Mouse (Mus musculus) T-helper 1 cell (primary cell): ENCODE results near the gene Napsa.

ENCODE experiments used
- in situ Hi-C: fragments of 300-600 bp; cut with MboI, MseI; formaldehyde crosslinking; loops from one replicate; pipeline ENCODE4 v1.15.1; 2025; ENCODE audit warnings: high pct_unique_total_duplicates

Napsa gene

DNA sequence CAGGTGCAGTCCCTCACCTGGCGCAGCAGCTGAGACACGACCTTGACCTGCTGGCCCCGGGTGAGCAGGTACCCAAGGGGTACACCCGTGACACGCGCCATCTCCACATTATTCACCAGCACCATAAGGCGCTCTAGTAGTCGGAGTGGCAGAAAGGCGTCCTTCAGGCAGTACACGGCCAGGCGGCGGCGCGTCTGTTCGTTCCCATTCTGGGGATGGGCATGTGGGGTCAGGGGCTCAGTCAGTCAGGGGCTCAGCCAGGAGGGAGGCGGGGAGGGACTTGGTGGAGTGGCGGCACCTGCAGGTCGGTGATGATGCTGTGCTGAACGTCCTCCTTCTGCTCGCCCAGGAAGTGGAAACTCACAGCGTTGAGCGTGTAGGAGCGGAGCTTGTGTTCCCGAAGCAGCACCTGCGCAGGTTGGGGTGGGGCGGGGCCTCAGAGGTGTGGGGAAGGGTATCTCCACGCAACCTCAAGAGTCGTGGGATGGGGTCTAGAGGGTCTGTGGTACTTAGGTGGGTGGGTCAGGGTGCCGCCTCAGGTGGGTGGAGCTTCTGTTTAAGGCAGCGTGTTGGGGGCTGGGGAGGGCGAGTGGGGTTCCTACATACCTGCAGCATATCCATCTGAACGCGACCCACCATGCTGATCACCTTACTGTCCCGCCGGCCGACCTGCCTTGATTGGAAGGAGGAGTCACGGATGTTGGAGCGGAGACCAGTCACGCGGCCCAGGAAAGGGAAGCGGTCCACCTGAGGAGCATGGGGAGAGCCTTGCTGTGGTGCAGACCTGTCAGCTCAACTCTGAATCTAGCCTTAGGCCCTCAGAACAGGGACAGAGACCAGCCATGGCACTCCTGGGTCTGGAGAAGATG lies 33.2 kb upstream of the Napsa start:
- in situ Hi-C loops: no loop called here

- in situ Hi-C loops: no loop called here
Measured at GRCm38 (mm10) chr7:44542555-44542954, 29.6 kb upstream of the Napsa start.

GRCm38 (mm10) chr7:44543071-44543470 lies 29.1 kb upstream of the Napsa start:
- in situ Hi-C loops: no loop called here

DNA sequence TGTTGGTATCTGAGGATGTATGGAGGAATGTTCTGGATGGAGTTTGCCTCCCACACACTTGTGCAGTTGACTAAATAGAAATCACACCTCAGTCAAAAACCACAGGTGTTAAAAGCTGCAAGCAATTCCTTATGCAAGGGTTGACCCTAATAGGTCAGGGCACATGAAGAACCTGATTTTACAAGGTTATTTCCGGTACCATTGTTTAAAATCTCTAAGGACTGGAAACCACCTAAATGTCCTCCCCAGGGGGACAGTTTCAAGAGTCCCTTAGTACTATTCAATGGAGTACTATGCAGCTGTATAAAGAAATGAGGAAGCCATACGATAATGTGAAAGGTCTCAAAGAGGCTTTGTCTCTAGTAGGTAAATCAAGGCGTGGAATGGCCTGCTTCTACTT lies 25.9 kb upstream of the Napsa start:
- in situ Hi-C loops: no loop called here

DNA sequence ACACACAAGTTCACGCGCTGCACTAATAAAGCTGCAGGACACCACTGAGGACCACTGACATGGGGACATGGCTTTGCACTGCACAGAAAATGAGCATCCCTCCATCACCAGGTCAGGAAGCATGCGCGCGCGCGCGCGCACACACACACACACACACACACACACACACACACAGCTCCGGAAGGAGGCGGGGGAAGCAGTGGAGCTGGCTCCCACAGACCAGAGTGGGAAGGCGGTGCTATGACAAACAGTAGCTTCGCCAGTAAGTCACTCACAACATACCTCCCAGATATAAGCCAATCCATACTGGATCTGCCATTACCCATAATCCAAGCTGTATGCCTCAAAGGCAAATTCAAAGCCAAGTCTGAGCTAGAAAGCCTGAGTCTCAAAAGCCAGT lies 25.1 kb upstream of the Napsa start:
- in situ Hi-C loops: no loop called here

- in situ Hi-C loops: no loop called here
Measured at GRCm38 (mm10) chr7:44547725-44548124, 24.5 kb upstream of the Napsa start.

DNA sequence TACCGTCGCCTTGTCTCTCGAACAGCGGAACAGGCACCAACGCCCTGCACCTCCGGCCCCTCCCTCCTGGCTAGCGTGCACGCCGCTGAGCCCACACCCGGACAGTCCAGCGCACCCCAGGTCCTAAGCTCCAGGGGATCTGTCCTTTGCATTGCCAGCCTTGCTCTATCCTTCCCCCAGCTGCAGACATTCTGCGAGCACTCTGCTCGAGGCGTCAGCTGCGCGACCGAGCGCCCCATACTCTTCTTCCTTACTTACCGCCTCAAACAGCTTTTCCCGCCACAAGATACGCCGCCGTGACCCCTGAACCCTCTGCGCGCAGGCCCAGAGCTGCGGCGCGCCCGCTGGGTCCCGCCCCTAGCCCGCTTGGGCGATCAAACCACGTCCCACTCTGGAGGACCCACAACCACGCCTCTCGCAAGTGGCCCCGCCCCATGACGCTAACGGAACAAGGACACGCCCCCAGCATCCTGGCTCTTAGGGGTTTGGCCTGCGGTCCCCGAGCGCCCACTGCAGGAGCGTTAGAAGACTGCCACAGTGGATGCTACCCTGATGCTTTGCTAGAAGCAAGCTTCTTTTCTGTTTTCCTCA lies 23.6 kb upstream of the Napsa start, which contains the start of gene Pold1:
Pold1 (minus strand) TSS at position 353 of the 591 bp plus-strand sequence.
- in situ Hi-C loops: no loop called here

- in situ Hi-C loops: no loop called here
Measured at GRCm38 (mm10) chr7:44549621-44550408, 22.4 kb upstream of the Napsa start.

GRCm38 (mm10) chr7:44550409-44550678 lies 21.8 kb upstream of the Napsa start:
- in situ Hi-C loops: no loop called here

- in situ Hi-C loops: no loop called here
Measured at GRCm38 (mm10) chr7:44551301-44551700, 20.9 kb upstream of the Napsa start.

DNA sequence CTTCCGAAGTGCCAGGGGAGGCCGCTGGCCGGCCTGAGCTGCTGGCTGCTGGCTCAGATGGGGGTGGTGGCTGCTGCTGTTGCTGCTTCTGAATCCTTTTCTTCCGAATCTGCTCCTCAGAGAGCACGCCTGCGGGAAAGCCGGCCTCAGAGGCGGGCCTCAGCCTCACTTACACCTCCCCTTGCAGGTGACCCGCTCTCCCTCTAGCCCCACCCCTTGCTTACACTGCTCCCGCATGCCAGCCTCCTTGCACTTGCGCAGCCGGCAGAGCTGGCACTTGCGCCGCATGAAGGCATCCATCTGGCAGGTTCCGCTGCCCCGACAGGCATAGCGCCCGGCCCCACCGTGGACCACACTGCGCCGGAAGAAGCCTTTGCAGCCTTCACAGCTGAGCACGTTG lies 20.4 kb upstream of the Napsa start:
- in situ Hi-C loops: no loop called here

DNA sequence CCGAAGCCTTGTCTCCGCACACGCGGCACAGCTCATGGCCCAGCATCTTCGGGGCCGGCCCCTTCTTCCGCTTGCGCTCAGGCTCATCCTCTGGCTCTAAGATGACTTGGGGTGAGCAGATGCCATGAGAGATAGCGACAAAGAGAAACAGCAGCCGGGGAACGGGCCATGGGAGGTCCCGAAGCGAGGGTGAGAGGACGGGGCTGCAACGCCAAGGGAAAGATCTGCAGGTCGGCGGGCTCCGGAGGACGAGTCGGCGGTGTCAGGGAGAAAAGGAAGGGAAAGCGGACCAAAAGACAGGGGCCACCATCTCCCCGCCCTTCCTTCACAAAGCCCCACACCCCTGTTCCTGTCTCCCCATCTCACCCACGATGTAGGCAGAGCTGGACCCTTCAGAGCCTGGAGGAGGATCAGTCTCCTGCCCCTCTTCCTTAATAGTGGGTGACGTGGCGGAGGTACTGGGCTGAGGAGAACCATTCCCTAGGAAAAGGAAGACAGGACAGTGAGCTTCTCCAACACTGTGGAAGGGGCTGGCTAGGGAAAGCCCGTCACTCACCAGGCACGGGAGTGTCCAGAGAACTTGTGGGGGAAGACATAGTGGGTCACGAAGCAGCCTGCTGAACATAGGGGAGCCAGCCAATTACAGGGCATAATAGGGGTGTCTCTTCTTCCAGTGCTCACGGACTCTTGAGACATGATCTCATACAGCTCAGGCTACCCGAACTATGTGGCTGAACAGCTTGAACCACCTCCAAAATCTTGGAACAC lies 19.9 kb upstream of the Napsa start:
- in situ Hi-C loops: no loop called here

- in situ Hi-C loops: no loop called here
Measured at GRCm38 (mm10) chr7:44553196-44553764, 18.9 kb upstream of the Napsa start.

GRCm38 (mm10) chr7:44553826-44554225 lies 18.4 kb upstream of the Napsa start, which contains the start of gene Nr1h2:
Gene Nr1h2 (minus strand): TSS chr7:44553951.
- in situ Hi-C loops: no loop called here

DNA sequence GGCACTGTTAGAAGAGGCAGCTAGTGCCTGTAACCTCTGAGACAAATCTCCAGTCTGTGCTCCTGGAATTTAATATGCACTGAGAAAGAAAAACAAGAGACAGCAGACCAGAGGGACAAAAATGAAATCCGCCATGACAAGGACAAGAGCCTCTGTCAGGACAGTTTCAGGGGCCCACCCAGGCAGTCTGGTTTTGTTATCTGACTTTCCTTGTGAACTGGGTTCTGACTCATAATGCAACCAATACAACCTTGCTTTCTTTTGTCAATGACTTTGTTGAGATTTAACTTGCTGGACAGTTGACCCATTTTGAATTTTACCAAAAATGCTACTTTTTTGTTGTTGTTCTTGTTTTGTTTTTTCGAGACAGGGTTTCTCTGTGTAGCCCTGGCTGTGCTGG lies 14.6 kb upstream of the Napsa start:
- in situ Hi-C loops: no loop called here

GRCm38 (mm10) chr7:44560435-44561400 lies 11.5 kb upstream of the Napsa start:
- in situ Hi-C loops: no loop called here

- in situ Hi-C loops: no loop called here
Measured at GRCm38 (mm10) chr7:44563284-44563683, 8.9 kb upstream of the Napsa start.

DNA sequence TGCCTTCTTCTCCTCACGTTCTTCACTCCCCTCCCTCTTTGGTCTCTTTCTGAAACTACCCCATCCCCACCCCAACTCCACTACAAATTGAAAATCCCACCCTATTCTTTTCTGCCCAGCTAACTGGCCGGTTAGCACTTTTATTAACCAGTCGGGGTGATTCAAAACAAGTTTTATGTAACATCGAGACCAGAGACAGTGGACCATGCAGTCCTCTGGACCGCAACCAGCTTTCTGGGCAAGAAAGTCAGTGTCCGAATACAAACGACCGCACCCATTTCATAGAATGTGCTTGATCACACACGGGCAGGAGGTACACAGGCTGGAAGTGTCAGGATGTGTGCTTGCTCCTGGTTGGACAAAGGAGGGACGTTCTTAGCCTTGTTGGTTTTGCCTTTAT lies 7.7 kb upstream of the Napsa start:
- in situ Hi-C loops: no loop called here

DNA sequence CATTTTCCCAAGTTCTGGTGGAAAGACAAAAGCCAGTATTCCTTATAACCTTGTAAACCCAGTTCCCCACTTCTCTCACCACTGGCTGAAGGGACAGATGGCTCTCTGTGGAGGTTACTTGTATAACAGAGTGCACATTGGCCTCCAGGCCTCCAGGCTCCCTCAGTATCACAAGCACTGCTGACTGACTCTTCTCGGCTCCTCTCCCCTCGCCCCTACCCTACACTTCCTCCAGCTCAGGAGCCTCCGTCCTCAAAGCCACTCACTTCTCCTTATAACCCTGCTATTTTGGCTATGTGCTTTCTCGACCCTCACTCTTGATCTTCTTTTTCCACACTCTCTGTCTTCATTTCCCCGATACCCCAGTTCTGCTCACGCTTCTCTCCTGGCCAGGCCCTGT lies 6.8 kb upstream of the Napsa start:
- in situ Hi-C loops: no loop called here

GRCm38 (mm10) chr7:44568803-44569202 lies 3.4 kb upstream of the Napsa start:
- in situ Hi-C loops: no loop called here
